Mouse (Mus musculus) heart, adult 8-10 months (tissue): Measurements from ENCODE around the gene 2610021A01Rik. TPM values are rescaled to one million over a fixed set of nuclear protein-coding genes. Genes with fewer than 3 reads are reported as not detected.
"Not testable (repeated sequence)": the region's sequence is repeated elsewhere in the genome, so short reads cannot be mapped to it uniquely, and the experiment has no call there.

ENCODE experiments used
- DNase-seq: peaks from one replicate; pipeline ENCODE4 v3.0.0; 2022; ENCODE audit warnings: low spot score
- total RNA-seq, 4 experiments: library from RNA; stranded (reverse); gene quantifications; 2 replicates each; pipeline ENCODE4 v1.2.4; 2022

2610021A01Rik gene
- total RNA-seq = 10 to 100 TPM in 1 of 4 experiments, 1 to 10 TPM in 3; 6.3 to 11.8 (median 8.6) TPM

GRCm38 (mm10) chr7:41599034-41599813, at the start of gene 2610021A01Rik:
TSS of gene 2610021A01Rik (plus strand) at chr7:41599230.
- peak; percentile 93 for DNase-seq

DNA sequence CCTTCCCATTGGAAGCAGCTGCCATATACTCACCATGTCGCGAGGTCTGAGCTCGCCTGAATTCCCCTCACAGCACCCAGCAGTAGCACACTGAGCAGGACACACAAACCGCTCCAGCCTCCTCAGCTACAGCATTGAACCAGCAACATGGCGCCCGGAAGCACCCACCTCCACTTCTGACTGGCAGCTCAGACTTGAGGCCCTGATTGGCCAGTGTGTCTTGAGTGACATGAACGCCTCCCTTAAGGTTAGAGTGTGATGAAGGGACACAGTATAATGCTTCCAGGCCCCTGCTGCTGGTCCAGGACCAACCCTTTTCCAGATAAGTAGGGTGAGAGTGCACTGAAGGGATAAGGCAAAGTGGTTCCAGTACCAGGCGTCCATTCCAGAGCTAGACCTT, 38.3 kb upstream of the 2610021A01Rik start:
- DNase-seq = no peak

GRCm38 (mm10) chr7:41573562-41573961, 25.5 kb upstream of the 2610021A01Rik start, which contains the start of gene Gm6871:
TSS of gene Gm6871 (minus strand) at chr7:41573662.
- DNase-seq = not testable (repeated sequence)

- DNase-seq = no peak
Measured at GRCm38 (mm10) chr7:41577956-41578355, 21.1 kb upstream of the 2610021A01Rik start.

- no peak for DNase-seq
Measured at GRCm38 (mm10) chr7:41582028-41582427, 17.0 kb upstream of the 2610021A01Rik start.

DNA sequence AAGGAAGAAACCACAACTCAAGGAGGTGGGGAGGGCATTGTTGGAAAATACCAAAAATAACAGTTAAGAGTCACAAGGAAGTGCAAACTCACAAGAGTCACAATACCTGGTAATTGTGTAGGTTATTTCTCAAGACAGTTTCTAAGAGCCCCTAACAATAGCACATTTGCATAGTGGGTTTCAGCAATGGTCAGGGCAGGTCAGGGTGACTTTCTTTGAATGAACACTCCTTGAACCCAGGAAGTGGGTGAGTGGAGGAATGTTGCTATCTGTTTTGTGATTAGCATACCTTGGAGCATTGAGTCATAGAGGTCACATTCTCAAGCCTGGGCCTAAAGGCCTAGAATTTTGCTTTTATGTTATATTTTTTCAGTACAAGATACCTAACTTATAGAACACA, 11.2 kb upstream of the 2610021A01Rik start:
- not testable (repeated sequence) for DNase-seq

DNA sequence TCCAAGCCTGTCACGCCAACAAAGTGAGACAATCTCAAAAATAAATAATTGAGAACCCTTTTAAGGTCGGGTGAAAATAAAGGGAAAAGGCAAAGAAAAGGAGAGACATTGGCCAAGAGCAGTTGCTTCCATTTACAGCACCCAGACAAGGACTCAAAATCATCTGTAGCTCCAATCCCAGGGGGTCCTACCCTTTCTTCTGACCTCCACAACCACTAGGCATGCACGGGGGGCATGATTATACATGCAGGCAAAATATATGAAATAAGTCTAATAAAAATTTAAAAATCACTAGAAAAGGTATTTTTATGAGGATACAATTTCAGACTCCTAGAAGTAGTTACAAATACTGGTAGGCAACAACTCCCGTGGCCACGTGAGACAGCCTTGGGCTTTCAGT, 415 bp upstream of the 2610021A01Rik start:
- DNase-seq = no peak

- DNase-seq = no peak
Measured at GRCm38 (mm10) chr7:41599932-41600548, 1.0 kb downstream of the 2610021A01Rik start.

- DNase-seq = no peak
Measured at GRCm38 (mm10) chr7:41611654-41612053, 12.6 kb downstream of the 2610021A01Rik start.

DNA sequence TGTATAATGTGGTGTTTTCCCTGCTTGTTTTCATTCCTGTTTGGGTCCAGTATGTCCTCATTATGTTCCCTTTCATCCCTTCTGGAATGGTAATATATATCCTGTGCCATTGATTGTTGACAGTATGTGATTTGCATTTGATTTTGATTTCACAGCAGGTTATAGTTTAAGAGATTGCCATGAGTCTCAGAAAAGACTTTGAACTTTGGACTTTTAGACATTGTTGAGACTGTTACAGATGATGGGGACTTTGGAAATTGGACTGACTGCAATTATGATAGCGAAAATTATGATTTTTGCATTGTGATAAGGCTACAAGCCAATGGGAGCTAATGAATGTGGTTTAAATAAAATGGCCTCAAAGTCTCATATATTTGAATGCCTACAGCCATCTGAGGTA, 17.2 kb downstream of the 2610021A01Rik start:
- not testable (repeated sequence) for DNase-seq

DNA sequence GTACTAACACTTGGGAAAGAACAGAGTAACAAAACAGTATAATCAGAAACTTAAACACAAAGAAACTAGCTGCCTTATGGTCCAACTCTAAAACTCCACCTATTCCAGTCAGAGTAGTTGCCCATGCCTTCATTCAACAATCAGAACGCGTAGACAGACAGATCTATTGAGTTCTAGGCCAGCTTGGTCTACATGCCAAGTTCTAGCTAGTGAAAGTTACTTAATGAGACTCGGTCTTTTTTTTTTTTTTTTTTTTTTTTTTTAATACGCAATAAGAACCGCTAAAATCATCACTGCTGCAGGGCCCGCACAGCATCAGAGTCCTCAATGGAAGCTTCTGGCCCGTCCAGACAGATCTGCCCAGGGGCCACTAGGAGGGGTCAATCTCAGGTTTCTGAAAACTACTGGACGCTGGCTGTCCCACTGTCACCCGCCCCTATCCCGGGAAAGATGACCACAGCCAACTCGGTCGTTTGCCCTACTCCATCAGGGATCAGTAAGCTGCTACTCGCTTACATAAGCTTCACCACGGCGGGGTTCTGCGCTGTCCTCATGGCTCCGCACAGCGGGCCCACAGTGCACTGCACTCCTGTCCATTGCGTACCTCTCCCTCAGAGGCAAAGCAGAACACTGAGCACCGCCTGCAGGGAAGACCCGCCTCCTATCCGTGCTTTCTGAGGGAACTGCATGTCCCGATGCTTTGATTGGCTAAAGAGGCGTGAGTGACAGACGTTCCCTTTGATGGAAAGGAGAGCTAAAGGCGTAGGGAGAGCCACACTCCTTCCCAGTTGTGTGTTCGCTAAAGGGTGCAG, 33.6 kb downstream of the 2610021A01Rik start, which contains the start of gene Zfp788:
Gene Zfp788, plus strand, starts transcription at position 795 of the 812 bp plus-strand sequence.
- DNase-seq = peak; percentile 97

DNA sequence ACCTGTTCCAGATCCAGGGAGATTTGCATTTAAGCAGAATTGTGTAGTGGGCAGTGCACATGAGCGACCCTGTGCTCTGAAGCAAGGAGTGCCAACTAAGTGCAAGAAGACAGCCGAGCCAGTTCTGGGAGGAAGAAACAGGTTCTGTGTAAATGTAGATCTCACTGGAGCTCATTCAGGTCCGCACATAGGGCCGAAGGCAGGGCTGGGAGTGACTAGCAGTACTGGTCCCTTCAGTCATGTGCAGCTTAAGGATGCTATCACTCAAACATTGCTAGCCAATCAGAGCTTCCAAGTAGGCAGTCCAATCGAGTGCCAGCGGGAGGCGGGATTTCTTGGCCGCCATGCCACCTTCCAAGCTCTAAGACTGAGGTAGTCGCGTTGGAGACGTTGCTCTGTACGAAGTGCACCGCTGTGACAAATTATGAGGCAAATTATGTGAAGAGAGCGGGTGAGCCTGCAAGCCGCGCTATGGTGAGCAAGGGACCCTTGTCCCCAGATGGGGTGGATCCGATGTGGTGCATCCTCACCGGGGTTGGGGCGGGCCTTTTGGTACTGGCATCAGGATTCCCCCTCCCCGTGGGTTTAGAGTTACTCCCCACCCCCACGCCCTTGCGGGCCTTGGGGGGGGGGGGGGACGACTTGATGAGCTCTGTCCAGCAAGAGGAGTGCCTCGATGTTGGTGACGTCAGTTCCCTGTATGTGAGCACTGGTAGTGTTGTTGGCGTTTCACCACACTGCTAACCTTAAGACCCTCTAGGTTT, 34.4 kb downstream of the 2610021A01Rik start:
- DNase-seq = peak; percentile 95

DNA sequence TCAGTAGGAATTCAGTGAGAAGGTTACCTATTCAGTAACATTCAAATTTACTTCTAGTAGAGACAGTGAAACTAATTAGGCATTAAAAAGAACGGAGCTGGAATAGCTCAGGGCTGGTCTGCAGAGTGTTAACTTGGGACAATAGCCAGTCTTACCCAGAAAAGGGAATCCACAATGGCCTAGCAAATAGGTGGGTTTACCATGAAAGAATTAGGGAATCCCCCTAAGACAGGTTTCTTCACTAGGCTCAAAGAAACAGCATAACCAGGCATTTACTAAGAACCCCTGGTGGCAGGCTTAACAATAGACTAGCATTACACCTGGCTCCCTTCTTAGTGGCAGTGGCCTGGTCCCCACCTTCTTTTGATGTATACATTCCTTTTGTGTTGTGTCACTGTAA, 75.3 kb downstream of the 2610021A01Rik start:
- not testable (repeated sequence) for DNase-seq

Other genes starting within 250 kb of the 2610021A01Rik start
- 10 to 100 TPM in 3 of 4 experiments, 1 to 10 TPM in 1; 9.8 to 13.7 (median 10.4) TPM for gene AI987944, start 205.9 kb upstream of the 2610021A01Rik start, total RNA-seq
- gene Vmn2r57, start 150.5 kb upstream of the 2610021A01Rik start, total RNA-seq = under 1 TPM; 0.22 to 0.44 (median 0.30) TPM
- gene Gm20449, start 99.8 kb upstream of the 2610021A01Rik start, total RNA-seq = under 1 TPM in 2 of 4 experiments, not detected in 2; 0.09 to 0.22 TPM
- gene AW146154, start 99.3 kb upstream of the 2610021A01Rik start, total RNA-seq = 1 to 10 TPM; 4.1 to 5.8 (median 4.9) TPM
- not detected for gene Gm6871, start 25.6 kb upstream of the 2610021A01Rik start, total RNA-seq
- gene Zfp788, start 34.0 kb downstream of the 2610021A01Rik start, total RNA-seq = 10 to 100 TPM in 2 of 4 experiments, 1 to 10 TPM in 2; 8.3 to 10.3 (median 9.7) TPM